Mouse (Mus musculus): Measurements from ENCODE around the gene Kcnj16. TPM values are rescaled to one million over a fixed set of nuclear protein-coding genes. Genes with fewer than 3 reads are reported as not detected.

Kcnj16 gene
- polyA plus RNA-seq, 1 experiment from 2014 or later = not detected

GRCm38 (mm10) chr11:110997211-110997610, 29.4 kb downstream of the Kcnj16 start:
- WGBS = 62% methylated on average over 9 of the region's 9 CpGs
- Histone ChIP-seq H3K36me3 (no peaks in the 10 kb centered on the region), H3K4me3 (no peak overlapping the region), H3K9me3 (no peaks in the 10 kb centered on the region), H3K4me2 (no peak overlapping the region), H3K27me3 (no peaks in the 10 kb centered on the region), H3K9ac (no peak overlapping the region), H3K4me1 (no peaks in the 10 kb centered on the region), H3K27ac (no peak overlapping the region)
- no peak for ATAC-seq (ENCODE audit: insufficient number of reproducible peaks, low FRiP score, low TSS enrichment, low read depth)

GRCm38 (mm10) chr11:111005103-111005502, 37.3 kb downstream of the Kcnj16 start:
- Histone ChIP-seq H3K36me3 (no peaks in the 10 kb centered on the region), H3K27me3 (no peaks in the 10 kb centered on the region), H3K4me2 (no peak overlapping the region), H3K27ac (no peak overlapping the region), H3K4me3 (no peak overlapping the region), H3K4me1 (no peaks in the 10 kb centered on the region), H3K9ac (no peak overlapping the region), H3K9me3 (no peaks in the 10 kb centered on the region)
- WGBS = 67% methylated on average over 3 of the region's 3 CpGs
- no peak for ATAC-seq (ENCODE audit: insufficient number of reproducible peaks, low FRiP score, low TSS enrichment, low read depth)

GRCm38 (mm10) chr11:111009471-111009870, 41.6 kb downstream of the Kcnj16 start:
- Histone ChIP-seq H3K36me3 (no peaks in the 10 kb centered on the region), H3K27me3 (no peaks in the 10 kb centered on the region), H3K4me1 (no peaks in the 10 kb centered on the region), H3K27ac (no peak overlapping the region), H3K9me3 (no peaks in the 10 kb centered on the region), H3K4me2 (no peak overlapping the region), H3K4me3 (no peak overlapping the region), H3K9ac (no peak overlapping the region)
- ATAC-seq (ENCODE audit: insufficient number of reproducible peaks, low FRiP score, low TSS enrichment, low read depth) = no peak
- 36% methylated on average over 3 of the region's 3 CpGs for whole genome bisulfite sequencing

- Histone ChIP-seq H3K27ac (no peak overlapping the region), H3K4me1 (no peaks in the 10 kb centered on the region), H3K4me2 (no peak overlapping the region), H3K9ac (no peak overlapping the region), H3K4me3 (no peak overlapping the region), H3K27me3 (no peaks in the 10 kb centered on the region), H3K36me3 (no peaks in the 10 kb centered on the region), H3K9me3 (no peaks in the 10 kb centered on the region)
- 93% methylated on average over 3 of the region's 3 CpGs for WGBS
- ATAC-seq (ENCODE audit: insufficient number of reproducible peaks, low FRiP score, low TSS enrichment, low read depth) = no peak
Observed at GRCm38 (mm10) chr11:111016206-111016605, 48.4 kb downstream of the Kcnj16 start.

GRCm38 (mm10) chr11:111020211-111020610, 52.4 kb downstream of the Kcnj16 start:
- WGBS = 59% methylated on average over 2 of the region's 2 CpGs

GRCm38 (mm10) chr11:111022681-111023281, 54.9 kb downstream of the Kcnj16 start:
- WGBS = 62% methylated on average over 8 of the region's 8 CpGs
- Histone ChIP-seq H3K9me3 (no peaks in the 10 kb centered on the region), H3K4me2 (no peak overlapping the region), H3K9ac (no peak overlapping the region), H3K4me1 (no peaks in the 10 kb centered on the region), H3K36me3 (no peaks in the 10 kb centered on the region), H3K27me3 (no peaks in the 10 kb centered on the region), H3K27ac (no peak overlapping the region), H3K4me3 (no peak overlapping the region)
- no peak for ATAC-seq (ENCODE audit: insufficient number of reproducible peaks, low FRiP score, low TSS enrichment, low read depth)

More at GRCm38 (mm10) chr11:111020211-111020610, 52.4 kb downstream of the Kcnj16 start:
- no peak overlapping the region for H3K4me2 ChIP-seq
- no peaks in the 10 kb centered on the region for H3K36me3 ChIP-seq
- H3K4me1 ChIP-seq = no peaks in the 10 kb centered on the region
- H3K9ac ChIP-seq = no peak overlapping the region
- no peaks in the 10 kb centered on the region for H3K27me3 ChIP-seq
- no peaks in the 10 kb centered on the region for H3K9me3 ChIP-seq
- no peak overlapping the region for H3K27ac ChIP-seq
- ATAC-seq (ENCODE audit: insufficient number of reproducible peaks, low FRiP score, low TSS enrichment, low read depth) = no peak
- no peak overlapping the region for H3K4me3 ChIP-seq

GRCm38 (mm10) chr11:111042175-111042574, 74.3 kb downstream of the Kcnj16 start:
- Histone ChIP-seq H3K4me1 (no peaks in the 10 kb centered on the region), H3K9ac (no peak overlapping the region), H3K4me2 (no peak overlapping the region), H3K4me3 (no peak overlapping the region), H3K36me3 (no peaks in the 10 kb centered on the region), H3K27me3 (no peaks in the 10 kb centered on the region), H3K9me3 (no peaks in the 10 kb centered on the region), H3K27ac (no peak overlapping the region)
- no peak for ATAC-seq (ENCODE audit: insufficient number of reproducible peaks, low FRiP score, low TSS enrichment, low read depth)
- WGBS = 48% methylated on average over 5 of the region's 5 CpGs

- Histone ChIP-seq H3K9me3 (no peaks in the 10 kb centered on the region), H3K27ac (no peak overlapping the region), H3K4me2 (no peak overlapping the region), H3K9ac (no peak overlapping the region), H3K4me3 (no peak overlapping the region), H3K4me1 (no peaks in the 10 kb centered on the region), H3K36me3 (no peaks in the 10 kb centered on the region), H3K27me3 (no peaks in the 10 kb centered on the region)
- WGBS = 83% methylated on average over 4 of the region's 4 CpGs
- no peak for ATAC-seq (ENCODE audit: insufficient number of reproducible peaks, low FRiP score, low TSS enrichment, low read depth)
Observed at GRCm38 (mm10) chr11:111043298-111043697, 75.5 kb downstream of the Kcnj16 start.

- Histone ChIP-seq H3K4me1 (no peaks in the 10 kb centered on the region), H3K9ac (no peak overlapping the region)
Observed at GRCm38 (mm10) chr11:111054252-111054651, 86.4 kb downstream of the Kcnj16 start.

GRCm38 (mm10) chr11:111054854-111055822, 87.3 kb downstream of the Kcnj16 start:
- H3K9ac ChIP-seq = no peak overlapping the region
- ATAC-seq (ENCODE audit: insufficient number of reproducible peaks, low FRiP score, low TSS enrichment, low read depth) = no peak
- WGBS = 80% methylated on average over 8 of the region's 8 CpGs
- no peaks in the 10 kb centered on the region for H3K36me3 ChIP-seq
- H3K27me3 ChIP-seq = no peaks in the 10 kb centered on the region
- no peak overlapping the region for H3K27ac ChIP-seq
- no peak overlapping the region for H3K4me2 ChIP-seq
- no peaks in the 10 kb centered on the region for H3K9me3 ChIP-seq
- H3K4me3 ChIP-seq = no peak overlapping the region
- no peaks in the 10 kb centered on the region for H3K4me1 ChIP-seq

More at GRCm38 (mm10) chr11:111054252-111054651, 86.4 kb downstream of the Kcnj16 start:
- Histone ChIP-seq H3K27ac (no peak overlapping the region), H3K9me3 (no peaks in the 10 kb centered on the region), H3K4me2 (no peak overlapping the region), H3K4me3 (no peak overlapping the region), H3K36me3 (no peaks in the 10 kb centered on the region), H3K27me3 (no peaks in the 10 kb centered on the region)
- ATAC-seq (ENCODE audit: insufficient number of reproducible peaks, low FRiP score, low TSS enrichment, low read depth) = no peak
- WGBS = 58% methylated on average over 3 of the region's 3 CpGs

GRCm38 (mm10) chr11:111056030-111056429, 88.2 kb downstream of the Kcnj16 start:
- no peak for ATAC-seq (ENCODE audit: insufficient number of reproducible peaks, low FRiP score, low TSS enrichment, low read depth)
- WGBS = 40% methylated on average over 13 of the region's 13 CpGs
- H3K4me2 ChIP-seq = no peak overlapping the region
- H3K4me3 ChIP-seq = no peak overlapping the region
- H3K36me3 ChIP-seq = no peaks in the 10 kb centered on the region
- no peak overlapping the region for H3K27ac ChIP-seq
- H3K9ac ChIP-seq = no peak overlapping the region
- no peaks in the 10 kb centered on the region for H3K4me1 ChIP-seq
- H3K9me3 ChIP-seq = no peaks in the 10 kb centered on the region
- no peaks in the 10 kb centered on the region for H3K27me3 ChIP-seq

GRCm38 (mm10) chr11:111057435-111057834, 89.6 kb downstream of the Kcnj16 start:
- Histone ChIP-seq H3K4me1 (no peaks in the 10 kb centered on the region), H3K27ac (no peak overlapping the region), H3K27me3 (no peaks in the 10 kb centered on the region), H3K36me3 (no peaks in the 10 kb centered on the region), H3K9ac (no peak overlapping the region), H3K9me3 (no peaks in the 10 kb centered on the region), H3K4me3 (no peak overlapping the region), H3K4me2 (no peak overlapping the region)
- 94% methylated on average over 4 of the region's 4 CpGs for WGBS
- ATAC-seq (ENCODE audit: insufficient number of reproducible peaks, low FRiP score, low TSS enrichment, low read depth) = no peak; the same call in 1 of the 2 replicates
